Mouse (Mus musculus) gastrocnemius, adult 2 months (tissue): ENCODE measurements around the gene Zscan12. TPM values are rescaled to one million over a fixed set of nuclear protein-coding genes. Genes with fewer than 3 reads are reported as not detected.

Source experiments
- DNase-seq: peaks from one replicate; pipeline ENCODE4 v3.0.0; 2022
- H3K27ac ChIP-seq: fragments of 200-600 bp; 2 replicates; pipeline ENCODE4 v1.8.1; 2022; ENCODE audit warnings: mild to moderate bottlenecking
- H3K4me3 ChIP-seq: fragments of 200-600 bp; 2 replicates; pipeline ENCODE4 v1.8.1; 2022; ENCODE audit warnings: mild to moderate bottlenecking, moderate library complexity
- CTCF ChIP-seq: fragments of 200-600 bp; IDR thresholded peaks from 2 replicates; pipeline ENCODE4 v1.8.1; 2022; ENCODE audit warnings: antibody characterized with exemption, mild to moderate bottlenecking, moderate library complexity
- intact Hi-C: fragments of 180-260 bp; cut with DNase I; formaldehyde crosslinking; loops from one replicate; pipeline ENCODE4 v1.15.1; 2025
- long read RNA-seq, 2 experiments: library from polyadenylated mRNA; stranded (forward); transcript quantifications; one replicate each; pipeline ENCODE4 v2.0.0; 2021
- total RNA-seq, 2 experiments: library from RNA; stranded (reverse); gene quantifications; 2 replicates each; pipeline ENCODE4 v1.2.3; 2021

The Zscan12 gene
- total RNA-seq: 1 to 10 TPM; 6.9 to 8.7 TPM
- long read RNA-seq, experiment 1, full-length matches to known transcripts: 4 of 12 reads
- long read RNA-seq, experiment 1, partial matches to known transcripts: 1 of 12 reads
- long read RNA-seq, experiment 1, other reads (novel, unspliced or antisense): 7 of 12 reads
- long read RNA-seq, experiment 2, full-length matches to known transcripts: 5 of 12 reads
- long read RNA-seq, experiment 2, partial matches to known transcripts: 1 of 12 reads
- long read RNA-seq, experiment 2, other reads (novel, unspliced or antisense): 6 of 12 reads

DNA sequence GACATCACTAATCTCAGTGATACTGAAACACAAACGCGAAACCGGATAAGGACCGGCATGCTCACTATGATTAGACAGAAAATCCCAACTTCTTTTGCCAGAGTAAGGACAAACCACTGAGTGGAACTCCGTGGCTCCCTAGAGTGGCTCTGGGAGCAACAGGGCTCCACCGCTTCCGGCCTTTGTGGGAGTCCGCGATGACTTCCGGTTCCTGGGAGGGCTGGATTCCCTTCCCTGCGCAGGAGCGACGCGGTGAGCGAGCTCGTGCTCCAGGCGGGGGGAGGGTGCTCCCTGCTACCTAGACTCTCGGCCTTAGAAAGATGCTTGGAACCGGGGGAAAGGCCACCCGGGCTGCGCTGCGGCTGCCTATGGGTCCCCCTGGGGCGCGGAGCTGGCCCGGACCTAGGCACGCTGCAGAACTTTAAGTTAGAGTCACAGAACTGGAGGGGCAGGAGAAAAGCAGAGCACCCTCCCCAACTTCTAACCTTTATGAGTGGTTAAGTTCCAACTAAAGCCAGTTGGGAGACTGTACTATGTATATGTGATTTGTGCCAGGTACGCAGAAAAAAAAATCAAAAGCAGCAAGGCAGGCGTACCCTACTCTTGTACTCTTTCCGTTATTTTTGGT, at the start of gene Zscan12:
Gene Zscan12, plus strand, starts transcription at position 200 of the 628 bp plus-strand sequence.
- no peak for TF ChIP-seq CTCF
- Histone ChIP-seq H3K27ac (peak within 1 kb of the TSS; percentile 97), H3K4me3 (peak within 1 kb of the TSS; percentile 97)
- DNase-seq: peak; percentile 94
- intact Hi-C loops: loop anchor here (2.0 to 5.0 kb wide), 3 partner anchors 40 to 168 kb away; partner anchors contain the start of genes Zkscan3, Zkscan8 and Zscan26

DNA sequence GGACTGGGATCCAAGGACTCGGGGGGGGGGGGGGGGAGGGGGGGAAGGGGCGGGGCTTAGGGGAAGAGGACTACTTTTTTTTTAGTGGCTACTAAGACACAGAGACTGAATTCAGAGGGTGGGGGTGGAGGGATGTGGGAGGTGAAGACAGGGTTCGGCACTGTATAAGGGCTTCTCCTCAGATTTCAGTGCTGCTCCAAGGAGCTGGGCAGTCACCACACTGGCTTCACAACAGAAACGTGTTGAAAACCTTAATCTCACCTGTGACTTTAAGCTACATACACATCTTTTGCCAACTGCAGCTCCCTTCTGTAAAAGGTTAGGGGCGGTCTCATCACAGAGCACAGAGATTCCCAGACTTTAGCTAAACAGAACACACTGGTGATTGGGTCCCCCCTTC, 49.8 kb upstream of the Zscan12 start:
- Histone ChIP-seq H3K27ac (no peak overlapping the region), H3K4me3 (no peak overlapping the region)
- no peak for TF ChIP-seq CTCF
- DNase-seq: no peak
- intact Hi-C loops: no loop called here

DNA sequence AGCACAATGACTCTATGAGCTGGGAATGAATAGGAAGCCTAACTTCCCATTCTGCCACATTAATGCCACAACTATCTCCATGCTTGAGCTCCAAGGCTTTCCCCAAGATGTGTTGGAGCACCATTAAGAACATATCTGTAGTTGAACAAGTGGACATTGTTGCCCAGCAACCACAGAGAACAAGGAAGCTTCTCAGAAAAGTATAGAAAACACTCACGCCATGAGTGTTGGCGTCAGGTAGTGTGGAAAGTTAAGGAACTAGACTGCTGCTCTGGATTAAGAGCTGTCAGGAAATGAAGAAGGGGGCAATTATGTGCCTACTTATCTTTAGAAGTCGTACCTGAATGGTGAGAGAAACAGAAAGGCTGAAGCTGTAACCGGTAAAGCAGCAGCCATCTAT, 48.7 kb upstream of the Zscan12 start:
- no peak overlapping the region for H3K4me3 ChIP-seq
- DNase-seq: no peak
- no peak overlapping the region for H3K27ac ChIP-seq
- no peak for TF ChIP-seq CTCF
- intact Hi-C loops: no loop called here

DNA sequence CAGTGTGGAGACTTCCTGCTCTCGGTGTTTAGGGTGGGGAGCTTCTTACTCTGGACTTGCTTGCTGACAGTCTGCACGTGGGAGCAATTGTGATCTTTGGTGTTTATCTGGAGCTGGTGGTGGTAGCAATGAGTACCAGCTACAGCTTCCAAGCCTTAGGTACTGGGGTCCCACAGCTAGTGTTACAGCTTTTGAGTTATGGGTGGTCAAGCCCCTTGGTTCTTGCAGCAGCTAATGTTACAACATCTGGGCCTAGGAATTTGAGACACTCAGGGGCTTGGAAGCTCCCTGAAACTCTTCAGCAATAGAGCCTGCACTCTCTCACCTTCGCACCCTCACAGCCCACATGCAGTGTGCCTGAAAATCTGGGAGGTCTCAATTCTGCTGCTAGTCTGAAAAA, 42.4 kb upstream of the Zscan12 start:
- TF ChIP-seq CTCF: no peak
- intact Hi-C loops: loop anchor here (10.0 kb wide), 1 partner anchor 85 kb away; no protein-coding TSS in a partner anchor
- no peak overlapping the region for H3K4me3 ChIP-seq
- H3K27ac ChIP-seq: no peak overlapping the region
- no peak for DNase-seq

DNA sequence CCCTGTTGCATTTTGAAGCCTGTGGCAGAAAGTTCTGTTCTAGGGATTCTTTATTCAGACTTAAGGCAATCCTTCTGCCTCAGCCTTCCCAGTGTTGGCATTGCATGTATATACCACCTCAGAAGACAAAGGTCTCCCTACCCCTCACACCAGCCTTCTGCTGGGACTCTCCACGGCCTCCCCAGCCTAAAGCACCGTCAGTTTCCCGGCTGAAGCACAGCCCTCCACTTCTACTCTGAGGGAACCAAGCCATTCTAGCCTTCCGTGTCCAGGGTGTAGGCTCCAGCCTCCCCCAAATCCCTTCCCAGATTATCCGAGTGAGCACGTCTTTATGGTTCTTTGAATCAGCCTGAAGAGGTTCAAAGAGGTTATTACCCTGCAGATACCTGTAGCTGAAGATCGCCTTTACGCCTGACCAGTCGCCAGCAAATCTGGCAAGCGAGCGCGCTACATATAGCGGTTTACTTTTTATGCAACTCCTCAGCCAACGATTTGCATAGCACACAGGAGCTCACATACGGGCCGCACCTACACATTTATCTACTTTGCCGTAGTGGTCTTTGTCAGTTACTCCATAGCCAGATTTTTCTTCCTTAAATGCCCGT, 40.6 kb upstream of the Zscan12 start:
- peak overlapping the region; percentile 40 for H3K4me3 ChIP-seq
- intact Hi-C loops: loop anchor here (10.0 kb wide), 1 partner anchor 87 kb away; no protein-coding TSS in a partner anchor
- no peak for DNase-seq
- H3K27ac ChIP-seq: no peak overlapping the region
- TF ChIP-seq CTCF: no peak

DNA sequence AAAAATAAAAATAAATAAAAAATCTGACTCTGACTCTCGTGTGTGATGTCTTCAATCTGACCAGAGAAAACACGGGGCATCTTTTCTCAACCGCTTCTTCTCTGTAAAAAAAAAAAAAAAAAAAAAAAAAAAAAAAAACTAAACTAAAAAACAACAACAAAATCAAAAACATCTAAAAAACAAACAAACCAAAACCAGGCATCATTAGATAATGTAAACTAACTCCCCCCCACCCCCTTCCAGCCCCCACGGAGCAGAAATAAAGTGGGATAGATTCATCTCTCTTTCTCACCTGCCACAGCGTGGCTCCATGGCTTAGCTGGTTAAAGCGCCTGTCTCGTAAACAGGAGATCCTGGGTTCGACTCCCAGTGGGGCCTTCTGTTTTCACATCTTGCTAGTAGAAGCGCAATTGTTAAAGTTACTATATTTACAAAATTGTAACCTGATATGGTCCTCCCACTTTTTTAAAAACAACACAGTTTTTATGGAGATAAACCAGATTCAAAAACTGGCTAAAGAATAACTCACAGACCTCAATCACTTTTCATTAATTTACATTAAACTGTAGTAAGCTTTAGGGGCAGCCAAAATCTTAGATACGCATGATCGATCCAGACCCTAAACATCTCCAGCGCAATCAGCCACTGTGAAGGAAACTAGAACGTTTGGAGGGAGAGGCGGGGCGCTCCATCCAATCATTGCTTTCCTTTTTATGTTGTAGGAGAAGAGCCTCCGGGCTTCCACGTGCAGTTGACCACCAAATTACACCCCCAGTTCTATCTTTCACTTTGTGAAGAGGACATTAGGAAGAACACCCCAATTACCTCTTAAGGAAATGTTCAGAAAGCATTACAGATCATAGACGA, 39.9 kb upstream of the Zscan12 start:
- intact Hi-C loops: loop anchor here (10.0 kb wide), 1 partner anchor 88 kb away; no protein-coding TSS in a partner anchor
- peak overlapping the region; percentile 40 for H3K4me3 ChIP-seq
- DNase-seq: no peak
- no peak for TF ChIP-seq CTCF
- H3K27ac ChIP-seq: no peak overlapping the region

DNA sequence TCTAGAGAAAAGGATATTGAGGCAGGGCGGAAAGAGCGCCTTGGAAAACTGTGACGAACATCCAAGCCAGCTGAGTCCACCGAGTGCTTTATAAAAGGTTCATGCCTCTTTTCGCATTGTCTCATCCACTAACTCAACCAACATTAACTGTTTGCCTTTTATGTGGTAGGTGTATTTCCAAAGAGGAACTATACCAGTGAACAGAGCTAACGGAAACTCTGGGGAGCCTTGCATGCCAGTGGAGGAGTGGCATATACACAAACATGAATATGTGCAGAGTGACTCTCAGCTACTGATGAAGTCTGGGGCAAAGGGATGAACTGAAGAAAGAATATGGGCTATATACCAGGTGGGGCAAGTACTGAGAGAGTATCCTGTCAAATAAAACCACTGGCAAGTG, 39.2 kb upstream of the Zscan12 start:
- Histone ChIP-seq H3K27ac (no peak overlapping the region), H3K4me3 (no peak overlapping the region)
- no peak for DNase-seq
- no peak for TF ChIP-seq CTCF
- intact Hi-C loops: loop anchor here (10.0 kb wide), 1 partner anchor 89 kb away; no protein-coding TSS in a partner anchor

DNA sequence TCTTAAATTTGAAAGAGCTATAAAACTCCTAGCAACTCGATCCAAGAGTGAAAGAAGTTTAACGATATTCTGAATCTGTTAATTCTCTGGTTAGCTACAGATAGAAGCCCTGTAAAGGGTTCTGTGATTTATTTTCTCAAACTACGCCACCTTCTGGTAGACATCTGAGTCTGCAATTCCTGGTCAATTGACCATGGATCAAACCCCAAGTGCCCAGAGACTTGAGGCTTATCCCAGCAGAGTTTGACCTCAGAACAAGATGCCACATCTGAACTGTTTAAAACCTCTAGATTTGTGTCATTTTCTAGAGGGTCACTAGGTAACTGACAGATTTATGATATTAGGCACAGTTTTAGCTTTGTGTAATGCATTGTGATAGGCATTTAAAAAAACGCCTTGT, 36.4 kb upstream of the Zscan12 start:
- H3K4me3 ChIP-seq: peak overlapping the region; percentile 79
- no peak overlapping the region for H3K27ac ChIP-seq
- intact Hi-C loops: loop anchor here (5.0 to 10.0 kb wide), 2 partner anchors 49 to 91 kb away; no protein-coding TSS in a partner anchor
- no peak for DNase-seq
- peak; percentile 58 for TF ChIP-seq CTCF

DNA sequence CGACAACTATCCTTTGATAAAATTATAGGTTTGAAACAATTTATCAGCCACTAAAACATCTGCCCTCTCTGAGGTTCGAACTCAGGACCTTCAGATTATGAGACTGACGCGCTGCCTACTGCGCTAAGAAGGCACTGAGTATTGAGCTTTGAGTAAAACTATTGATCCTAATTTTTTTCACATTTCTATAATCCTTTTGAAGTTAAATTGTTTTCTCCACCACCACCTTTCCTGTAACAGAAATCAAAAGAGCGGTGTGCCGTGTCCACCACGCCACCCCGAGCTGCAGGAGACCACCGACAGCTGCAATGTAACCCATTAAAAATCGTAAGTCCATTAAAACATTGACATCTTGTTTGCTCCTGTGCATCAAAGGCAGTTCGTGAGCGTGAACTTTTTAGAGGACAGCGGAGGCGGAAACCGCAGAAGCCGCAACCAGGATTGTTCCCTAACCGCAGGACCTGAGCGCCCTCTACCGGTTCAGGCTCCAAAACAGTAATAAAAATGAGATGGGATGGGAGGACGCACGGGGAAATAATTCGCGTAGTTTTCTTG, 35.9 kb upstream of the Zscan12 start:
- peak; percentile 80 for TF ChIP-seq CTCF
- peak; percentile 80 for DNase-seq
- peak overlapping the region; percentile 79 for H3K4me3 ChIP-seq
- H3K27ac ChIP-seq: peak overlapping the region; percentile 57; the same call in 1 of the 2 replicates
- intact Hi-C loops: loop anchor here (5.0 to 10.0 kb wide), 2 partner anchors 49 to 92 kb away; no protein-coding TSS in a partner anchor

DNA sequence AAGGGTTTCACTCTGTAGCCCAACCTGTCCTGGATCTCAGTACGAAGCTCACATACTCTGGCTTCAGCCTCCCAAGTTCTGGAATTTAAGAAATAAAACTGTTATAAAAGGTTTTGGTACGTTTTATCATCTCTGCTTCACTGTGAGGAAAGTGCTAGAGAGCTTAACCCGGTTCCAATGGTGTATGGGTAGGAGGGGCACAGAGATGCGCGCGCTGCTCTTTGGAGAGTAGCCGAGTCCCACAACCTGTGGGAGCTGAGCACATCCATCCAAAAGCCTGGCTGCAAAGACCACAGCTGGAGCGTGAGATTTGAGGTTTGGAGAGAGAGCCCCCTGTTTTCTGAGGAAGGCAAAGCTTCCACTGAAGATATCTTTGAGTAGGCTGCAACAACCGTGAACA, 35.2 kb upstream of the Zscan12 start:
- DNase-seq: peak; percentile 16
- intact Hi-C loops: loop anchor here (5.0 to 10.0 kb wide), 2 partner anchors 50 to 93 kb away; no protein-coding TSS in a partner anchor
- no peak for TF ChIP-seq CTCF

DNA sequence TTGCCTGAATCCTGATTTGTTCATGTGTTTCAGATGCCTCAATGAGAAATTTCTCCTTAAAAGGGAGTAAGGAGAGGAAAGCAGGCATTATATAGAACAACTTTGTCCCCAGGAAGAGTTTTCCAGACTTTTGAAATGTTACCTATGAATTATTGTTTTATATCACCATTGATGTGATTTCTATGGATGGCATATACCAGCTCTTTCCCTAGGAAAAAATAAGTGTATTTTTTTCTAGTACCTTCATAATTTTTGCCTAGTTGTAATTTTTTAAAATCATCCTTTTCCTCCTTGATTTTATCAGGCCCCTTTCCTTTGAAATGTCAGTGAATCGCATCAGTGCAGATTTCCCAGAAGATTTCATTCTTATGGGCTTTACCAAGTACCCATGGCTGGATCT, 16.0 kb upstream of the Zscan12 start, which contains the start of gene Olfr1367:
Gene Olfr1367, plus strand, starts transcription at position 301 of the 400 bp plus-strand sequence.
- intact Hi-C loops: no loop called here
- Histone ChIP-seq H3K4me3 (no peak within 1 kb of the TSS), H3K27ac (no peak within 1 kb of the TSS)
- TF ChIP-seq CTCF: no peak
- no peak for DNase-seq

More for the DNA sequence above, 35.2 kb upstream of the Zscan12 start:
- H3K27ac ChIP-seq: no peak overlapping the region
- peak overlapping the region; percentile 79 for H3K4me3 ChIP-seq

DNA sequence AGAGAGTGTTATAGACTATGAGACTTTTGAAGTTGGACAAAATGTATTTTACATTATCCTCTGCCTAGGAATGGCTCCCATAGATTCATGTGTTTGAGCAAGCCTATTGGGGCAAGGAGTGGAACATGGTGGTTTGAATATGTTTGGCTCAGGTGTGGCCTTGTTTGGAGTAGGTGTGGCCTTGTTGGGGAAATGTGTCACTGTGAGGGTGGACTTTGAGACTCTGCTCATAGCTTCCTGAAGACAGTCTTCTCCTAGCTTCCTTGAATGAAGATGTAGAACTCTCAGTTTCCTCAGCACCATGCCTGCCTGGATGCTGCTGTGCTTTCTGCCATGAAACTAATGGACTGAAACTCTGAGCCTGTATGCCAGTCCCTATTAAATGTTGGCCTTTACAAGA, 12.0 kb upstream of the Zscan12 start:
- no peak for TF ChIP-seq CTCF
- no peak for DNase-seq
- intact Hi-C loops: no loop called here

More for the DNA sequence above, 12.0 kb upstream of the Zscan12 start:
- H3K27ac ChIP-seq: no peak overlapping the region
- no peak overlapping the region for H3K4me3 ChIP-seq
